Mouse (Mus musculus) midbrain, postnatal 0 days (tissue): ENCODE data around the gene Fas. TPM values are rescaled to one million over a fixed set of nuclear protein-coding genes. Genes with fewer than 3 reads are reported as not detected.

ENCODE experiments used
- ATAC-seq: fragments of 200-750 bp; cut with Nextera tagmentation; 2 replicates; pipeline ENCODE4 v1.8.0; 2017; ENCODE audit warnings: moderate number of reproducible peaks, mild to moderate bottlenecking, moderate TSS enrichment, moderate library complexity; ENCODE audit not compliant: low FRiP score
- DNase-seq: peaks from one replicate; pipeline ENCODE4 v3.0.0-alpha.2; 2015; ENCODE audit warnings: low spot score
- H3K27ac ChIP-seq: fragments of 300-500 bp; sonication (generic); 2 replicates; pipeline ENCODE4 v1.5.1; 2014; ENCODE audit warnings: low read depth, mild to moderate bottlenecking, low read length, mixed read lengths
- H3K27me3 ChIP-seq: fragments of 300-500 bp; sonication (generic); 2 replicates; pipeline ENCODE4 v1.6.1; 2014; ENCODE audit warnings: low read length, control low read depth, mixed read lengths; ENCODE audit not compliant: insufficient read depth
- H3K36me3 ChIP-seq: fragments of 300-500 bp; sonication (generic); 2 replicates; pipeline ENCODE4 v1.6.1; 2014; ENCODE audit warnings: low read length, control low read depth, mixed read lengths; ENCODE audit not compliant: insufficient read depth
- H3K4me1 ChIP-seq: fragments of 300-500 bp; sonication (generic); 2 replicates; pipeline ENCODE4 v1.6.1; 2014; ENCODE audit warnings: mild to moderate bottlenecking, control low read depth, antibody characterized with exemption, low read length, mixed read lengths; ENCODE audit not compliant: insufficient read depth
- H3K4me2 ChIP-seq: fragments of 300-500 bp; sonication (generic); 2 replicates; pipeline ENCODE4 v1.6.1; 2014; ENCODE audit warnings: low read depth, mild to moderate bottlenecking, low read length, mixed read lengths; ENCODE audit not compliant: poor library complexity, severe bottlenecking
- H3K4me3 ChIP-seq: fragments of 300-500 bp; sonication (generic); 2 replicates; pipeline ENCODE4 v1.5.1; 2014; ENCODE audit warnings: low read depth, mild to moderate bottlenecking, low read length, moderate library complexity
- H3K9ac ChIP-seq: fragments of 300-500 bp; sonication (generic); replicated peaks from 2 replicates; pipeline ENCODE4 v1.6.1; 2014; ENCODE audit warnings: mild to moderate bottlenecking, low read length, moderate library complexity, mixed read lengths; ENCODE audit not compliant: poor library complexity, severe bottlenecking
- H3K9me3 ChIP-seq: fragments of 300-500 bp; sonication (generic); 2 replicates; pipeline ENCODE4 v1.6.1; 2016; ENCODE audit warnings: low read length, control low read depth
- CTCF ChIP-seq: IDR thresholded peaks from 2 replicates; pipeline ENCODE4 v1.5.1; 2016; ENCODE audit warnings: antibody characterized with exemption, mild to moderate bottlenecking
- WGBS: fragments of 180-500 bp; shearing (Covaris S2); extraction: QIAGEN DNeasy Blood & Tissue Kit; methylation state at CpG from one replicate; pipeline ENCODE4 v1.1.7; 2014; 5-methylcytosine and 5-hydroxymethylcytosine counted together
- polyA plus RNA-seq: library from polyadenylated mRNA; unstranded; fragments of >200 nt; fragmentation: Nextera tagmentation; extraction: Ambion mirVana; gene quantifications from 2 replicates; pipeline ENCODE4 v1.2.1, GENCODE M21; 2015
- total RNA-seq: library from RNA; depleted of rRNA; stranded (reverse); fragments of >200 nt; gene quantifications from 2 replicates; pipeline ENCODE4 v1.2.3, GENCODE M21; 2014; rRNA removed

Fas gene
- total and polyA plus RNA-seq, 2 experiments from 2014 or later, result 0.66 to 1.9 TPM

DNA sequence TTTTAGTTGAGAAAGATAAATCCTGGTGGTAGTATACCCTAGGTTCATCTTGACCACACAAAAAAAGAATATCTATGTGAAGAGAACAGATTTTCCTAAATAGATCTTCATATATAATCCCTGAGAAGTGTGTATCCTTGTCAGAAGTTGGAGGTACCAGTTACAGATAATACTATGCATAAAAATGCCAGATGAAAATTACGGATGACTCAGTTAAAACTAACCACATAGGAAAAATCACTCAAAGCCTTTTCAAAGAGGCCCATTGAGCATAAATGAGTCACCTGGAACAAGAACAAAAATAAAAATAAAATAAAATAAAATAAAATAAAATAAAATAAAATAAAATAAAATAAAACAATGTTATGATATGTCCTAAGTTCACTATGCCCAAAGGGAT, 72.2 kb downstream of the Fas start:
- H3K4me2 ChIP-seq, result no peak overlapping the region

DNA sequence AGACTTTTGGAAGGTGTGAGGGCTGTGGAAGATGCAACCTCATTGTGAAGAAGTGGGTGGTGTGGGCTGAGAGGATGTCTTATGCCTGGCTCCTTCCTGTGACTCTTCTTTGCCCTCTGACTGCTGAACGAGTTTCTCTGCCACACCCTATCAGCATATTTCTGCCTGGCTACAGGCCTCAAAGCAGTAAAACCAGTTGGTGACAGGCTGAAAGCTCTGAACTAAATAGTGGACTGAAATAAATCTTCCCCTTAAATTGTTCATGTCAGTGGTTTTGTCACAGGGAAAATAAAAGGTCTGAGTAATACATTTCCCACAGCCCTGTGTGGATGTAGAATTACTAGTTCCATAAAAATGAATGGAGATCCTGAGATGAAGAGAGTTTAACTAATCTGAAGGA, 79.1 kb downstream of the Fas start:
- Histone ChIP-seq H3K27ac (no peak overlapping the region), H3K27me3 (no peaks in the 10 kb centered on the region), H3K4me3 (no peak overlapping the region), H3K9ac (no peak overlapping the region), H3K36me3 (no peaks in the 10 kb centered on the region), H3K4me1 (no peaks in the 10 kb centered on the region), H3K9me3 (no peaks in the 10 kb centered on the region), H3K4me2 (no peak overlapping the region)
- no peak for DNase-seq
- no peak for TF ChIP-seq CTCF
- 48% methylated on average over 1 of the region's 1 CpGs for WGBS
- no peak for ATAC-seq

More for the DNA sequence above, 72.2 kb downstream of the Fas start:
- H3K4me3 ChIP-seq, result no peak overlapping the region
- H3K36me3 ChIP-seq, result no peaks in the 10 kb centered on the region
- H3K9me3 ChIP-seq, result no peaks in the 10 kb centered on the region
- no peak for DNase-seq
- ATAC-seq, result no peak
- no peaks in the 10 kb centered on the region for H3K27me3 ChIP-seq
- 98% methylated on average over 1 of the region's 1 CpGs for WGBS
- no peak for TF ChIP-seq CTCF
- no peak overlapping the region for H3K9ac ChIP-seq
- H3K27ac ChIP-seq, result no peak overlapping the region
- no peaks in the 10 kb centered on the region for H3K4me1 ChIP-seq

DNA sequence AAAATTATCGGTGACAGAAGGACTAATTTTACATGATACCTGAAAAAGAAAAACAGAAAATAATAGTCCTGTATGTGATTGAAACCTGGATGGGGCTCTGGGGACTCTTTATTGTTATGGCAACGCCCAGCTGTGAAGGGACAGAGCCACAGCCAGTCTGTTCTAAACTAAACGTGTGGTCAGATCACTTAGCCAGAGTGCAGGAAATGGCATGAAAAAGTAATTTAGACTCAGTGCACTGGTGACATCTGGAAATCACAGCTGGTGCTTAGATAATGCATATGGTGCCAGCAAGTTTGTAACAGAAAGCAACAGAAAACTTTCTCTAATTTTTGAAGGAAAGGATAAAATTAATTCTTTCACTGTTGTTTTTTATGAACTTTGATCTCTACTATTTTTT, 79.9 kb downstream of the Fas start:
- Histone ChIP-seq H3K36me3 (no peaks in the 10 kb centered on the region), H3K27ac (no peak overlapping the region), H3K27me3 (no peaks in the 10 kb centered on the region), H3K4me3 (no peak overlapping the region), H3K9ac (no peak overlapping the region), H3K4me1 (no peaks in the 10 kb centered on the region), H3K4me2 (no peak overlapping the region), H3K9me3 (no peaks in the 10 kb centered on the region)
- DNase-seq (no peak), ATAC-seq (no peak)
- 65% methylated on average over 3 of the region's 3 CpGs for WGBS
- no peak for TF ChIP-seq CTCF

Other genes with a start within 250 kb of the Fas start
- not detected in 2 replicates for gene Lipn, start 223.3 kb upstream of the Fas start, total RNA-seq
- not detected in 2 replicates for gene Lipn, start 223.3 kb upstream of the Fas start, polyA plus RNA-seq
- gene Lipm, start 189.7 kb upstream of the Fas start, total RNA-seq, result 0.38 TPM in 1 of 2 replicates, not detected in the other
- 0.05 TPM in 1 of 2 replicates, not detected in the other for gene Lipm, start 189.7 kb upstream of the Fas start, polyA plus RNA-seq
- not detected in 2 replicates for gene Ankrd22, start 124.6 kb upstream of the Fas start, total RNA-seq
- gene Ankrd22, start 124.6 kb upstream of the Fas start, polyA plus RNA-seq, result not detected in 2 replicates
- 25.5 and 31.4 TPM in 2 replicates for gene Stambpl1, start 98.4 kb upstream of the Fas start, total RNA-seq
- gene Stambpl1, start 98.4 kb upstream of the Fas start, polyA plus RNA-seq, result 19.3 and 22.2 TPM in 2 replicates
- 3.7 and 10.0 TPM in 2 replicates for gene Acta2, start 35.1 kb upstream of the Fas start, total RNA-seq
- 9.6 and 11.8 TPM in 2 replicates for gene Acta2, start 35.1 kb upstream of the Fas start, polyA plus RNA-seq
- gene Ch25h, start 184.5 kb downstream of the Fas start, total RNA-seq, result 0.60 and 0.61 TPM in 2 replicates
- 0.42 and 0.86 TPM in 2 replicates for gene Ch25h, start 184.5 kb downstream of the Fas start, polyA plus RNA-seq
- 24.5 and 26.7 TPM in 2 replicates for gene Lipa, start 236.8 kb downstream of the Fas start, total RNA-seq
- 19.0 and 19.3 TPM in 2 replicates for gene Lipa, start 236.8 kb downstream of the Fas start, polyA plus RNA-seq